Mouse (Mus musculus): Measurements from ENCODE around the gene Prkce.

DNA sequence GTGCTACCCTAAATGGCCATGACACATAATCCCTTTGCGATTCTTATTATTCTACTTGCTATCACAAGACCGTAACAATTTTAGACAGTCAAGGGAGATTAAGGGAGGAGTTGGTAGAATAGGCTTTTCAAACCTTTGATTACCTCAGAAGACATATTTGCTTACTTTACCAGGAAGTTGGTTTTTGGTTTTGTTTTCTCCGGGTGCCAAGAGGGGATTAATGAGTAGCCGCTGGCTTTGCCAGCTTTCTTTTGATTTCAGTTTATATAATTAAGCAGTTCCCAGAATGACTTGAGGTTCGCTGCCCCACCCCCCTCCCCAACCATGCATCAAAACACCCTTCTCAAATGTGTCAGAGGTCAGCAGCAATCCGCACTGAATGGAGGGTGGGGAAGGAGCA is 384.4 kb downstream of the Prkce start:
- TF ChIP-seq CTCF (IDR thresholded peaks at IDR 0.05; ENCODE audit: insufficient read depth, low read depth, low read length) (no peak), POLR2A (IDR thresholded peaks at IDR 0.05; ENCODE audit: insufficient read depth, low read depth, low read length) (no peak)
